Mouse (Mus musculus): ENCODE measurements around the gene Amigo1. TPM values are rescaled to one million over a fixed set of nuclear protein-coding genes. Genes with fewer than 3 reads are reported as not detected.
"Not testable (repeated sequence)": the region's sequence is repeated elsewhere in the genome, so short reads cannot be mapped to it uniquely, and the experiment has no call there.

Amigo1 gene
- total and polyA plus RNA-seq, 2 experiments from 2014 or later: 11.3 to 36.6 TPM

- Histone ChIP-seq H3K4me2 (ENCODE audit: low read depth, low read length) (no peak overlapping the region), H3K4me3 (ENCODE audit: low read length) (no peak overlapping the region), H3K27ac (no peak overlapping the region), H3K36me3 (ENCODE audit: insufficient read depth, low read length) (no peaks in the 10 kb centered on the region), H3K9ac (replicated peaks; ENCODE audit: low read length) (no peak overlapping the region), H3K9me3 (ENCODE audit: low read length) (no peaks in the 10 kb centered on the region), H3K4me1 (ENCODE audit: insufficient read depth, low read length) (peaks cover 1% of the 10 kb centered on the region; the same call in 1 of the 2 replicates), H3K27me3 (ENCODE audit: insufficient read depth, low read length) (peaks cover 9% of the 10 kb centered on the region)
- DNase-seq (ENCODE audit: low spot score): no peak
- no peak for TF ChIP-seq CTCF (IDR thresholded peaks at IDR 0.05; ENCODE audit: low read depth)
- 89% methylated on average over 4 of the region's 4 CpGs for WGBS
- ATAC-seq: no peak
Observed at GRCm38 (mm10) chr3:108231646-108232045, 45.5 kb downstream of the Amigo1 start.

- TF ChIP-seq CTCF (IDR thresholded peaks at IDR 0.05; ENCODE audit: low read depth): 0 out of 2 replicates have a peak, but pooled peaks have one; percentile 11
- H3K4me2 ChIP-seq (ENCODE audit: low read depth, low read length); H3K27me3 ChIP-seq (ENCODE audit: insufficient read depth, low read length); H3K9ac ChIP-seq (replicated peaks; ENCODE audit: low read length); H3K36me3 ChIP-seq (ENCODE audit: insufficient read depth, low read length); H3K9me3 ChIP-seq (ENCODE audit: low read length); DNase-seq (ENCODE audit: low spot score); H3K4me1 ChIP-seq (ENCODE audit: insufficient read depth, low read length); ATAC-seq; H3K27ac ChIP-seq; H3K4me3 ChIP-seq (ENCODE audit: low read length): not testable (repeated sequence)
- 84% methylated on average over 4 of the region's 4 CpGs for WGBS
Observed at GRCm38 (mm10) chr3:108237474-108238102, 51.5 kb downstream of the Amigo1 start.

GRCm38 (mm10) chr3:108241243-108241839 is 55.2 kb downstream of the Amigo1 start:
- Histone ChIP-seq H3K36me3 (ENCODE audit: insufficient read depth, low read length) (no peaks in the 10 kb centered on the region), H3K9me3 (ENCODE audit: low read length) (no peaks in the 10 kb centered on the region), H3K4me3 (ENCODE audit: low read length) (no peak overlapping the region), H3K4me1 (ENCODE audit: insufficient read depth, low read length) (no peaks in the 10 kb centered on the region), H3K27me3 (ENCODE audit: insufficient read depth, low read length) (no peaks in the 10 kb centered on the region), H3K27ac (no peak overlapping the region), H3K9ac (replicated peaks; ENCODE audit: low read length) (no peak overlapping the region), H3K4me2 (ENCODE audit: low read depth, low read length) (no peak overlapping the region)
- ATAC-seq (no peak), DNase-seq (ENCODE audit: low spot score) (no peak)
- no peak for TF ChIP-seq CTCF (IDR thresholded peaks at IDR 0.05; ENCODE audit: low read depth)
- WGBS: 91% methylated on average over 3 of the region's 3 CpGs

Other genes starting within 250 kb of the Amigo1 start
- 8.7 and 18.9 TPM in 2 replicates for gene Gstm6, start 242.6 kb upstream of the Amigo1 start, total RNA-seq (2014; rRNA removed)
- 12.6 and 15.5 TPM in 2 replicates for gene Gstm6, start 242.6 kb upstream of the Amigo1 start, polyA plus RNA-seq (2015; fragmentation: Nextera tagmentation; extraction: Ambion mirVana)
- gene Gstm3, start 217.1 kb upstream of the Amigo1 start, total RNA-seq (2014; rRNA removed): not detected in 2 replicates
- 0.15 TPM in 1 of 2 replicates, not detected in the other for gene Gstm3, start 217.1 kb upstream of the Amigo1 start, polyA plus RNA-seq (2015; fragmentation: Nextera tagmentation; extraction: Ambion mirVana)
- gene Gstm2, start 199.9 kb upstream of the Amigo1 start, total RNA-seq (2014; rRNA removed): 5.3 and 6.1 TPM in 2 replicates
- 18.7 and 20.0 TPM in 2 replicates for gene Gstm2, start 199.9 kb upstream of the Amigo1 start, polyA plus RNA-seq (2015; fragmentation: Nextera tagmentation; extraction: Ambion mirVana)
- 161 and 174 TPM in 2 replicates for gene Gstm1, start 168.4 kb upstream of the Amigo1 start, total RNA-seq (2014; rRNA removed)
- 429 and 453 TPM in 2 replicates for gene Gstm1, start 168.4 kb upstream of the Amigo1 start, polyA plus RNA-seq (2015; fragmentation: Nextera tagmentation; extraction: Ambion mirVana)
- 6.7 and 6.9 TPM in 2 replicates for gene Gstm4, start 141.4 kb upstream of the Amigo1 start, total RNA-seq (2014; rRNA removed)
- 22.5 and 23.0 TPM in 2 replicates for gene Gstm4, start 141.4 kb upstream of the Amigo1 start, polyA plus RNA-seq (2015; fragmentation: Nextera tagmentation; extraction: Ambion mirVana)
- gene Ampd2, start 99.7 kb upstream of the Amigo1 start, total RNA-seq (2014; rRNA removed): 56.6 and 58.4 TPM in 2 replicates
- 40.3 and 43.2 TPM in 2 replicates for gene Ampd2, start 99.7 kb upstream of the Amigo1 start, polyA plus RNA-seq (2015; fragmentation: Nextera tagmentation; extraction: Ambion mirVana)
- gene Gnat2, start 93.5 kb upstream of the Amigo1 start, total RNA-seq (2014; rRNA removed): not detected in 2 replicates
- gene Gnat2, start 93.5 kb upstream of the Amigo1 start, polyA plus RNA-seq (2015; fragmentation: Nextera tagmentation; extraction: Ambion mirVana): 0.10 and 0.25 TPM in 2 replicates
- gene Gnai3, start 40.2 kb upstream of the Amigo1 start, total RNA-seq (2014; rRNA removed): 61.0 and 66.6 TPM in 2 replicates
- gene Gnai3, start 40.2 kb upstream of the Amigo1 start, polyA plus RNA-seq (2015; fragmentation: Nextera tagmentation; extraction: Ambion mirVana): 97.9 and 100 TPM in 2 replicates
- gene Gpr61, start 31.5 kb upstream of the Amigo1 start, total RNA-seq (2014; rRNA removed): 12.2 and 12.4 TPM in 2 replicates
- gene Gpr61, start 31.5 kb upstream of the Amigo1 start, polyA plus RNA-seq (2015; fragmentation: Nextera tagmentation; extraction: Ambion mirVana): 6.1 and 6.8 TPM in 2 replicates
- 3.8 and 4.2 TPM in 2 replicates for gene Cyb561d1, start 14.9 kb downstream of the Amigo1 start, total RNA-seq (2014; rRNA removed)
- 3.1 and 3.3 TPM in 2 replicates for gene Cyb561d1, start 14.9 kb downstream of the Amigo1 start, polyA plus RNA-seq (2015; fragmentation: Nextera tagmentation; extraction: Ambion mirVana)
- gene Atxn7l2, start 24.6 kb downstream of the Amigo1 start, total RNA-seq (2014; rRNA removed): 18.4 and 20.8 TPM in 2 replicates
- 15.1 and 15.4 TPM in 2 replicates for gene Atxn7l2, start 24.6 kb downstream of the Amigo1 start, polyA plus RNA-seq (2015; fragmentation: Nextera tagmentation; extraction: Ambion mirVana)
- gene Sypl2, start 40.3 kb downstream of the Amigo1 start, total RNA-seq (2014; rRNA removed): 1.5 and 1.9 TPM in 2 replicates
- gene Sypl2, start 40.3 kb downstream of the Amigo1 start, polyA plus RNA-seq (2015; fragmentation: Nextera tagmentation; extraction: Ambion mirVana): 0.75 and 0.81 TPM in 2 replicates
- gene Psma5, start 70.6 kb downstream of the Amigo1 start, total RNA-seq (2014; rRNA removed): 81.8 and 93.6 TPM in 2 replicates
- gene Psma5, start 70.6 kb downstream of the Amigo1 start, polyA plus RNA-seq (2015; fragmentation: Nextera tagmentation; extraction: Ambion mirVana): 232 and 238 TPM in 2 replicates
- gene Sort1, start 97.7 kb downstream of the Amigo1 start, total RNA-seq (2014; rRNA removed): 65.0 and 73.9 TPM in 2 replicates
- 11.7 and 13.3 TPM in 2 replicates for gene Sort1, start 97.7 kb downstream of the Amigo1 start, polyA plus RNA-seq (2015; fragmentation: Nextera tagmentation; extraction: Ambion mirVana)
- 0.36 TPM in 1 of 2 replicates, not detected in the other for gene Mybphl, start 178.6 kb downstream of the Amigo1 start, total RNA-seq (2014; rRNA removed)
- gene Mybphl, start 178.6 kb downstream of the Amigo1 start, polyA plus RNA-seq (2015; fragmentation: Nextera tagmentation; extraction: Ambion mirVana): 0.11 and 0.19 TPM in 2 replicates
- 11.0 and 15.0 TPM in 2 replicates for gene Psrc1, start 197.5 kb downstream of the Amigo1 start, total RNA-seq (2014; rRNA removed)
- 8.4 and 11.0 TPM in 2 replicates for gene Psrc1, start 197.5 kb downstream of the Amigo1 start, polyA plus RNA-seq (2015; fragmentation: Nextera tagmentation; extraction: Ambion mirVana)
- gene Celsr2, start 229.2 kb downstream of the Amigo1 start, total RNA-seq (2014; rRNA removed): 94.8 and 95.3 TPM in 2 replicates
- 28.1 and 30.6 TPM in 2 replicates for gene Celsr2, start 229.2 kb downstream of the Amigo1 start, polyA plus RNA-seq (2015; fragmentation: Nextera tagmentation; extraction: Ambion mirVana)

Measured in hindbrain, postnatal 0 days (tissue).